Mouse (Mus musculus) CH12.LX (cell line): Measurements from ENCODE around the gene Trim54.

Experiments used
- RAD21 ChIP-seq: IDR thresholded peaks from 2 replicates; pipeline ENCODE4 v1.6.1; 2011; ENCODE audit warnings: low read depth, mild to moderate bottlenecking, low read length, improper control_type of control experiment, moderate library complexity
- TBP ChIP-seq: conservative IDR thresholded peaks from 2 replicates; pipeline ENCODE4 v1.6.1; 2011; ENCODE audit warnings: low read depth, low read length, improper control_type of control experiment

GRCm38 (mm10) chr5:31168630-31169029 lies 52.1 kb downstream of the Trim54 start:
- TF ChIP-seq RAD21, result no peak
- TF ChIP-seq TBP, result no peak
